11 mouse cellular contexts compared by ENCODE assay signal in the genomic region with DNA sequence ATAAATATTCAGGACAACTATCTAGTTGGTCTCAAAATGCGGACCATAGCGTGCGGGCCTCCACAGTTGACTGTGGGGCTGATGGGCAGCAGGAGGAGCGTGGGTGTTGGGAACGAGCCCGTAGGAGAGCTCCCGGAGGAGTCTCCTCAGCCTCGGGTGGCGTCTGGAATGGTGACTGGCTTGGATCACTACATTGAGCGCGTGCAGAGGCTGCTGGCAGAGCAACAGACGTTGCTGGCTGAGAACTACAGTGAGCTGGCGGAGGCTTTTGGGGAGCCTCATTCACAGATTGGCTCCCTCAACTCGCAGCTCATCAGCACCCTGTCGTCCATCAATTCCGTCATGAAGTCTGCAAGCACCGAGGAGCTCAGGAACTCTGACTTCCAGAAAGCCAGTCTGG.
DNase-seq lines count a peak whose midpoint lies in the region; ATAC-seq lines count a peak whose summit lies in the region.
"Had no signal": no experiment of that assay in that cellular context is flagged by ENCODE, and none has a peak within 500 bp of the region (broad histone marks: within the 10 kb centered on the region; RNA-seq: fewer than 3 reads in every experiment).

No protein-coding gene starts in this region.

- H3K4me1 ChIP-seq in heart, embryonic 10.5 days: peaks cover 70% of the 10 kb centered on the region
- peaks cover 13% of the 10 kb centered on the region for H3K4me1 ChIP-seq in hindbrain, embryonic 13.5 days (replicated peaks)

- H3K36me3 ChIP-seq in heart, embryonic 10.5 days: peaks cover 62% of the 10 kb centered on the region
- H3K36me3 ChIP-seq in hindbrain, embryonic 13.5 days: peaks cover 21% of the 10 kb centered on the region

- H3K4me3 ChIP-seq in heart, embryonic 10.5 days: peak overlapping the region; percentile 29; the same call in 1 of the 2 replicates
- H3K4me3 ChIP-seq in hindbrain, embryonic 13.5 days: no peak overlapping the region
- H3K4me3 ChIP-seq: neural tube, embryonic 12.5 days had no signal

- peak; percentile 19 for DNase-seq in gastrocnemius, postnatal 25 days
- DNase-seq in gastrocnemius, postnatal 4 days (ENCODE audit: low spot score in 2 of 2): no peak
- no peak for DNase-seq in heart, embryonic 10.5 days (ENCODE audit: low spot score)
- DNase-seq in layer of hippocampus, adult 9-11 months: peak; percentile 30
- peak; percentile 15 to 26 for DNase-seq in right cerebral cortex, adult 2 months (ENCODE audit: low spot score in 2 of 2)
- no peak for DNase-seq in cerebellum, postnatal 25 days
- no peak for DNase-seq in neural tube, embryonic 10.5 days (ENCODE audit: extremely low spot score, low spot score)
- DNase-seq: thymus, postnatal 25 days had no signal

- ATAC-seq in hindbrain, embryonic 13.5 days (ENCODE audit: low FRiP score): no peak
- ATAC-seq: activated CD4-positive, CD25-positive, alpha-beta regulatory T cell, adult 4 months had no signal

- no peak overlapping the region for H3K4me2 ChIP-seq in hindbrain, embryonic 13.5 days
- H3K4me2 ChIP-seq: neural tube, embryonic 12.5 days had no signal

- H3K27me3 ChIP-seq in heart, embryonic 10.5 days (ENCODE audit: insufficient read depth, poor library complexity, severe bottlenecking): no peaks in the 10 kb centered on the region
- H3K27me3 ChIP-seq in hindbrain, embryonic 13.5 days: peaks cover 15% of the 10 kb centered on the region; the same call in 1 of the 2 replicates
- H3K27me3 ChIP-seq: neural tube, embryonic 12.5 days had no signal

- WGBS in heart, embryonic 10.5 days: 65% methylated on average over 17 of the region's 17 CpGs
- WGBS in hindbrain, embryonic 13.5 days: 88% methylated on average over 17 of the region's 17 CpGs

- H3K27ac ChIP-seq in heart, embryonic 10.5 days: peak overlapping the region; percentile 23; the same call in 1 of the 2 replicates
- H3K27ac ChIP-seq in hindbrain, embryonic 13.5 days: no peak overlapping the region
- H3K27ac ChIP-seq: neural tube, embryonic 12.5 days had no signal

- H3K9ac ChIP-seq in hindbrain, embryonic 13.5 days: no peak overlapping the region
- H3K9ac ChIP-seq: neural tube, embryonic 12.5 days had no signal

- H3K9me3 ChIP-seq in heart, embryonic 10.5 days: no peaks in the 10 kb centered on the region
- H3K9me3 ChIP-seq in hindbrain, embryonic 13.5 days: no peaks in the 10 kb centered on the region
- H3K9me3 ChIP-seq: neural tube, embryonic 12.5 days had no signal

Comparison
In these comparisons a context has a peak if more than half of its experiments do, and no peak if none do; other contexts are left out.
1. DNase-seq: peak in gastrocnemius, postnatal 25 days (single experiment), layer of hippocampus, adult 9-11 months (single experiment) and right cerebral cortex, adult 2 months (2 of 2); none in gastrocnemius, postnatal 4 days (0 of 2), heart, embryonic 10.5 days (single experiment), cerebellum, postnatal 25 days (0 of 2) and neural tube, embryonic 10.5 days (single experiment).